Mouse (Mus musculus): ENCODE measurements at regions not wholly inside any gene's neighbourhood (a gene's known extent, or its start where the extent isn't known, plus 50 kb on each side); places are given as distances from the start of the nearest gene placed in this dataset.

DNA sequence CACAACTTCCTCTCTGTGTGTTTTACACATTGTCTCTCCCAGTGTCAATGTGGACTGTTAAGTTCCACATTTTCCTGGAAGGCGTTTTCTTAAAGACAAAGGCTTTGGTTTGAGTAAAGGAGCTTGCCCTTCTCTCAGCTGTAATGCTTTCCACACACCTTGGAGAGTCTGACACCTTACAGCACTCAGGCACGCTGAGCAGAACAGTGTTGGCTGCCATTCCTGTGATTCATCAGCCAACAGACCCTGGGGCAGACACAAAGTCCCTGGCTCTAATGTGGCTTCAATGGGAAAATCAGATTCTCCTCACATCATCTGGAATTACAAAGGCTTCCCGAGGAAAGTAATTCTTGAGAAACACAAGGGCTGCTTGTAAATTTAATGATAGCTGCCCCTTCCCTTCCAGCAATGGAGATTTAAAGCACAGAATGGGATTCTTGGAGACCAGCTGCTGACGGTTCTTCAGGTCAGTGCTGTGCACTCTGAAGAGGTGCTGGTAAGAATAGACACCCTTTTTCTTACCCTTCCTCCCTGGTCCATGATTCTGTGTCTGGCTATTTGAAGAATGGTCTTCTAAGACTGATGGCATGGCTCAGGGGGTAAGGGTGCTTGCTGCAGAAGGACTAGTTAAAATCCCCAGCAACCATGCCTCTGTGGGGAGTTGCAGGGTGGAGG lies 468.4 kb upstream of the Nr2f2 start:
- DNase-seq: no peak

DNA sequence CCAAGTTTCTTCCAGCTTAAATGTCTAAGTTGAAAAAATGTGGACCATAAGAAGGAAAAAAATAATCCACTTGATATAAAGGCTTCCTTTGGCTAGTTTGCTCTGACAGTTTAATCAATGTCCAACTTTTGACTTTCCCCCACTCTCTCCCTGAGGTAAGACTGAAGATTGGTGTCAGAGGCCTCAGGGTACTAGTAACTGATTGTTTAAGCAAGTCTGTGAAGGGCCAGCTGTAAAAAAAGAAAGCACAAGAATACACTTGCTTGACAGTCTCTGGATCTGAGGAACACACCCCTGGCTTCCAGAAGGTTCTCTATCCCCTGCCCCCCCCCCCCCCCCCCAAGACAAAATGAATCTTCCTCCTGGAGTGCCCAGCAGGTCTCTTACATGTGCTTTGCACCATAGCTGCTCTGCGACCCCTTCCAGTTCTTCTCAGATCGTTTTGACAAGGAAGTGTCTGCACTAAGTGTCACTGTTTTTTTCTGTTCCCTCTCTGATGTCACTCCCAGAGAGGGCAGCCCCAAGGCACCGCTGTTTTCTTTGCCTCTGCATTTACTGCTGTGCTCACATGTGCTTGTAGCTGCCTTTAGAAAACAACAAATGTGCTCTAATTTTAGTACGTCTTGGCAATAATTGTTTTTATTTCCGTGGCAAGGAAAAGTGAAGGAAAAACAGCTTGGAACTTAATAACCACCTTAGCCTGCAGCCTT lies 462.1 kb upstream of the Nr2f2 start:
- peak; percentile 33 for DNase-seq

DNA sequence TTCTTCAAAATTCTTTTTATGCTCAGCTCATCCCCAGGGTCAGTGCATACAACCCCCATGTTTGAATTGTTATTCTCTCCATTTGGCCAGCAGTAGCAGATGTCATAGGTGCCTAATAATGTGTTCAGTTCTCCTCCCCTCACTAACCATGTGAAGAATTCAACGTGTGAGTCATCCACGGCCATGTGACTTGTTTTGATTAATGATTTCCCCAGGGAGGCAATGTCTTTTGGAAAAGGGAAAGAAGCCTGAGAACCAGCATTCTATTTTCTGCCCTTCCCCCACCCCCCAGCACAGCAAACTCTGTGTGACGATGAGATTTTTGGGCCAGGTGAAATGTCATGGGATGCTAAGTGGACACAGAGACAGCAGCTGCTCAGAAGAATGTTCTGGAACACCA lies 459.5 kb upstream of the Nr2f2 start:
- DNase-seq: peak; percentile 41

DNA sequence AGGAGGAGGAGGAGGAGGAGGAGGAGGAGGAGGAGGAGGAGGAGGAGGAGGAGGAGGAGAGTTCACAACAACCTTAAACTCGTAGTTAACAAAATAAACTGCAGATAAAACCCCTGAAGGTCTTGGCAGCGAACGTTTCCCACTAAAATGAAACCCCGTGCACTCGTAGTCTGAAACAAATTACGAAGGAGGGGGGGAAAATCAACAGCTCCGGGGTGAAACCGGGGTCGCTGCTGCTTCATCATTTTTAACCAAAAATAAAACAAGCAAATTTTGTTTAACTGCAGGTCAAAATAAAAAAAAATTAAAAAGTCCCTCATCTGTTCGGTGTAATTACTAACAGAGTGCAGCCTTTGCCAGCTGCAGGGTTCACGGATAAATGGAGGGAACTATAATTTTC lies 456.5 kb upstream of the Nr2f2 start:
- DNase-seq: peak; percentile 75

DNA sequence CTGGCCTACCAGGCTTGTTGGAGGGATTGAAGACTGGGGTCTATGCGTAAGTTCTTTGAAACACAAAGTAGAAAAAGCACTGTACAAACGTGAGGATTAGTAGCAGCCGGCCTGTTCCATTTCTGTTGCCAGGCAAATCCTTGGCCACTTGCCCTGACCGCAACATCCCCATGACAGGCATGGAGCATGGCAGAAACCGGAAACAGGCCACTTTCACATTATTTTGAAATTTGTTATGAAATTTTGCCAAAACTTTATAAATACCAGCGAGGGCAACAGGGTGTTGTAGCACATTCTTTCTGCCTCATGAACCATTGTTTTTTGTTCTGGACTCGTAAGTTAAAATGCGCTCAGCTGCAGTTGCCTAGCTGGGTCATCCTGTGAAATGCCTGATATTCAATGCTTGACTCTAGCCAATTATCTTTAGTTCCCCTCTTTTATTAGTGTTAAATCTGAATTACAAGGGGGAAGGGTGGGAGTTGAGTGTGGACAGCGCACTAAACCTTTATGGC lies 455.8 kb upstream of the Nr2f2 start:
- peak; percentile 88 for DNase-seq

DNA sequence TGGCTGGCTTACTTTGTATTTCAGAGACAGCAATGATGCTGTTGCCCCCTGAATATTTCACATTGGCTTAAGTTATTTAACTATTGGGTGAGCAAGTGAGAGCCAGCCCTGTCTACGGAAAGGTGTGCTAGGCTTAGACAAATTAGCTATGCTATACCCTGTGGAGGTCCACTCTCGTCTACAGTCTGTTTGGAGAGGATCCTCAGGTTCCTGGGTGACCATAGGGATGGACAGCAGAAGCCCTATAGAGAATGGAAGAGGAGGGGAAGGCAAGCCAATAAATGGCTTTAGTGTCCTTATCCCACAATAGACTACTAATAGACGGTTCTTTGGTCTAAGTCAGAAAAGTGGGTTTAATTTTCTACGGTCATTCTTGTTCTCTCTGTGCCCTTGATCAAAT lies 455.3 kb upstream of the Nr2f2 start:
- no peak for DNase-seq

DNA sequence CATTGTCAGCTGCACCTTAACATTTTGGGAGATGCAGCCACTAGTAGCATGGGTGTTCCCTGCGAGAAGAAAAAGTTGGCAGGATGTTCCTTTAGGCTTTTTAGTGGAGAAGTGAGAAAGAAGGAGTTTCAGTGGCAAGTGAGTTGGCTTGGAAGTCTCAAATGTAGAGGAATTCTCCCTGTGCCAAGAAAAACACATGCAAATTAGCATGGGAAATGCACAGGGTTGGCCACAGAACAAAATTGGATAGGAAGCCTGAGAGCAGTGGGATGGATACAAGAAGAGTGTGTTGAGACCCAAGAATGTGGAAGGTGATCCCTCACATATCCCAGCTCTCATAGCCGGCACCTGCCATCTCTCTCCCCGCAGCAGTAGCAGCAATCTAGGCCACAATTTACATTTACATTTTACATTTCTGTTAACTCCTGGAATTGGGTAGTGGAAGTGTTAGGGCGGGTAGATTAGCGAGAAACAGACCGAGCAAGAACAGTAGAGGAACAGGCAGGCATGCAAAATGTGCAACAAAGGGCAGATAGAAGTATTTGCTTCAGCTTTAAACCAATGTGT lies 450.9 kb upstream of the Nr2f2 start:
- DNase-seq: peak; percentile 29

DNA sequence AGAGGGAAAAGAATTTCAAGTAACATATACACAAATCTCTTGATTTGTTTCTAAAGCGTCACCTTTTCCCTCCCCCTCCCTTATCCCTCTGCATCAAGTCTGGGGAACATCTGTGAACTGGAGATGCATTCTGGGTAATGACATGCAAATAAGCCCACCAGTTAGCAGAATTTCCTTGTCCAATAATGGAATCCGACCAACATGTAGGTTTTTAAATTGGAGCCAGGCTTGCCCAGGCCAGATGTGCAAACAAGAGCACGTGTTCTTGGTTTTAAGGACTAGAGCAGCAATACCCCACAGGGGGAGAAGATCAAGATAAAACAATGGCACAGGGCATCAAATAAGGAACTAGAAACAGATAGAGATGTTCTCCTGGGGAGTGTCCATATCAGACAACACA lies 447.9 kb upstream of the Nr2f2 start:
- no peak for DNase-seq

DNA sequence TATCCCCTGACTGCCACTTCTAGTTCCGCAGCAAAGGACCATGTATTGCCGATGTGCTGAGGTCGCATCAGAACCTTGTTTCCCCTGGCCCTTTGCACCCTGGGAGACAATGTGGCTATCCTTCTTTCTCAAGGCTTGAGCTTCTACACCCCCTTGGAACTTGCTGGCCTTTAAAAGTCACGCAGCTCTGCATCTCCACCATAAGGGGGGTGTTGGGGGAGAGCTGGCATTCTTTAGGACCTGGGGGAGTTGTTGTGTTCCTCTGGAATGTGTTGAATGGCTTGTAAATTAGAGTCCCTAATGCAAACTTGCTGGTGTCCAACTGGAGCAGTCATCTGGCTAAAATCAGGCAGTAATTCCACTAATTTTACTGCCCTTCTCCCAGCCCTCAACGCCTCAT lies 446.6 kb upstream of the Nr2f2 start:
- peak; percentile 54 for DNase-seq

DNA sequence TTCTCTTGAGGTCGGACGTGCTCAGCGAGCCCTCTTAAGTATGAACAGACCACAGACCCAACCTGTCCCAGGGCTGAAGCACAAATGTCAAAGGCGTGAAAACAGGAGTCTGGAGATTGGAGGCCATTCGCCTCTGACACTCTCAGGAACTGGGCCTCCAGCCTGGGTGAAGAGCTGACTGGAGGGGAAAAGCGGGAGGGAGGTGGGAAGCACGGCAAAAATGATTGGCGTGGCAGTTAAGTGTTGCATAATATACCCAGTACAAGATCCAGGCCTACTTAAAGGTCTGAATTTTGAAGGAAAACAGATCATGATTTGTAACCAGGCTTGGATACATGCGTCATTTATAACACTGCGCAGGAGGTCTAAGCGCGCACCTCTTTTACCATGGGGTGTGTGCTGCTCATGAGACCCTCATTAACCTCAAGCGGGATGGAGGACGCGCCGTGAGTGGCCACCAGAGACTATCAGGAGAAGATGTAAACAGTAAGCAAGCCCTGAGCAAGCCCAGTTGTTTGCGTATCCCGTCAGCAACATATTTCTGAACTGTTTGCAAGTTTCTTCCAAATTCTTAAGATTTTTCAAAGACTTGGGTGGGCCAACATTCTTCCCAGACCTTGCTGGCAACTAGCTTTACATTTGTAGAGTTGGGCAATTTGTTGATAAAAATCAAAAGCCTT lies 444.0 kb upstream of the Nr2f2 start:
- DNase-seq: no peak

DNA sequence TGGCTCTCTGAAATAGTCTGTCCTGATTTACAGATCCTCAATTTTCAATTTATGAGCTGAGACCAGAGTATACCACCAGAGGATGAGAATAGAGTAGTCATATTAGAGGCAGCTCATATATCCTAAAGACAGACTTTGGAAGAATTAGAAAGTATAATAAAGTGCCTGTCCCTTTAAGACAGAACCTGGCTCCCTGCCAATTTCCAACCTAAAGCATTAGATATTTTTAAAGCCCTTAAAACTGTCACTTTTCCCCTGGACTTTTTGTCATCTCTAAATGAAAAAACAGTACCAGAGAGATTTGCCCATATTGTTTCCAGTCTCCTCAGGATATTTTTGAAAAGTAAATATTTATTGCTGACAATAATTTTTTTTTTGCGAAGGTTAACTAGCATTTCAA lies 437.7 kb upstream of the Nr2f2 start:
- DNase-seq: no peak

DNA sequence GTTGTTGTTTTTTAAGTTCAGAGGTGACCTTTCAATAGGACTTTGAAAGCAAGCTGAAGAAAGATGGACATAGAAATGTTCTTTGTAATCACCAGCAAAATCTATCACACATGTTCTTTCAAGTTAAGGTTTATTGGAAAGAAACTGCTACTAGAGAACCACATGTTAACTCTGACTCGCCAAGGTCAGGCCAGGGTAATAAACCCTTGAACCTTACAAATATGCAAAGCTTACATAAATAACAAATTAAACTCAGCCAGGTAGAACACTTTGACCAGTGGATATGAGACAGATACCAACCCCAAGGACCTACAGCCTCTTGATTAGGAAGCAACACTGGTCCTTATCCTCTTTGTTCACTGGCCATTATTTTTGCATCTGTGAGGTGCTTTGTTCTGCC lies 433.4 kb upstream of the Nr2f2 start:
- DNase-seq: peak; percentile 39

DNA sequence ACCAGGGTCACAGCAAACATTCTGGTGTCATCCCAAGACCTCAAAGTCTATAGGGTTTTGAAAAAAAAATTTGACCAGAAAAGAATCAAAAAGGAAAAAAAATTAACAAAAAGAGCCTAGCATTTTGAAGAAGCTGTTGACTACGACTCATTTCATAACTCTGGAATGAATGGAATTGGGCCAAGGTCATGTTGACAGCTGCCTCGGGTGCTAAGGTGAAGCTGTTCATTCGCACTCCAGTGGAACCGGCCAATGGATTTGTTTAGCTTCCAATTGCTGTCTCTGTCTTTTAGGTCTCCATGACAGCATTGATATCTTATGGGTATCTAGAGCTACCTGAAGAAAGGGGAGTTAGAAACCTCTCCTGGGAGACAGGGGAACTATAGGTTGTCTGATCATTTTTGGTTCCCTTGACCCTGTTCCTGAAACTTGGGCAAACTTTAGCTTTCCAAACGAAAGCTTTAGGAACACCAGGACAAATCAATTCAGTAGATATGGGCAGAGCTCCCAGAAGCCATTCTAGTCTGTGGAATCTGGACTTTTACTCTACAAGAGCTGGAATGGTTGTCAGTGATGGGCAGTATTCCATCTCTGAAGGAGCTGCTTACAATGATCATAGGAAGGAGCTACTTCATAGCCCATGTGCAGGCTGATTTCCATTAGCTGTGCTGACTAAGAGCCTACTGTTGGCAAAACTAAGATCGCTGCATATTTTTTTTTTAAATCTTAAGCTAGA lies 432.7 kb upstream of the Nr2f2 start:
- DNase-seq: peak; percentile 44

DNA sequence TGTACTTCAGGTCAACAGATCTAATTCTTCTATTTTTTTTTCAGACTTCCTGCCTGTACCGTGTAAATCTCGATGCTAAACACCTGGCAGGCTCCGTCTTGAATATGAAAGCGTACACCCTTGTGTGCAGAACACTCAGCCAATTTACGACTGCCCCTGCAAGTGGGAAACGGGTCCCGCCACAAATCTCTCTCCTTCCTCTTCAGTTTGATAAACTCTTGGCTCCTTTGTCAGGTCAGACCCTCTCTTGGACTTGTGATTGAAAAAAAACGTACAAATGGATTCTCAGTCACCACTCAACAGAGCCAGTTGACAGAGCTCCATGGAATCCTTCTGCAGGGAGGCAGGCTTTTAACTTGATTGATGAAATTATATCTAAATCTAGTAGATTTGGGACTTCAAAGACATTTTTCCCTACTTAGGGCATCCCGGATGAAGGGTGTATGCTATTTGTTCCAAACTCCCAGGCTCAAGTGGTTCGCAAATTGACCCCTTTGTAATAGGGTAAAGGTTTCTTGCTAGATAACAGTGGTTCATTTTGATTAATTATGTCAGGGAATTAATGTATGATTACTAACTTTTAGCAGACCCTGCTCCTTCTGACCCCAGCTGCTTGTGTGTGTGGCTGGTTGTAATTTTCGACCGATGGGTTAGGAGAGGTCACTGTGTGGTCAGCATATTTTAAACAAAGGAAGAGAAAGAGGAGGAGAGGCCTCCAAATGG lies 429.7 kb upstream of the Nr2f2 start:
- peak; percentile 69 for DNase-seq

DNA sequence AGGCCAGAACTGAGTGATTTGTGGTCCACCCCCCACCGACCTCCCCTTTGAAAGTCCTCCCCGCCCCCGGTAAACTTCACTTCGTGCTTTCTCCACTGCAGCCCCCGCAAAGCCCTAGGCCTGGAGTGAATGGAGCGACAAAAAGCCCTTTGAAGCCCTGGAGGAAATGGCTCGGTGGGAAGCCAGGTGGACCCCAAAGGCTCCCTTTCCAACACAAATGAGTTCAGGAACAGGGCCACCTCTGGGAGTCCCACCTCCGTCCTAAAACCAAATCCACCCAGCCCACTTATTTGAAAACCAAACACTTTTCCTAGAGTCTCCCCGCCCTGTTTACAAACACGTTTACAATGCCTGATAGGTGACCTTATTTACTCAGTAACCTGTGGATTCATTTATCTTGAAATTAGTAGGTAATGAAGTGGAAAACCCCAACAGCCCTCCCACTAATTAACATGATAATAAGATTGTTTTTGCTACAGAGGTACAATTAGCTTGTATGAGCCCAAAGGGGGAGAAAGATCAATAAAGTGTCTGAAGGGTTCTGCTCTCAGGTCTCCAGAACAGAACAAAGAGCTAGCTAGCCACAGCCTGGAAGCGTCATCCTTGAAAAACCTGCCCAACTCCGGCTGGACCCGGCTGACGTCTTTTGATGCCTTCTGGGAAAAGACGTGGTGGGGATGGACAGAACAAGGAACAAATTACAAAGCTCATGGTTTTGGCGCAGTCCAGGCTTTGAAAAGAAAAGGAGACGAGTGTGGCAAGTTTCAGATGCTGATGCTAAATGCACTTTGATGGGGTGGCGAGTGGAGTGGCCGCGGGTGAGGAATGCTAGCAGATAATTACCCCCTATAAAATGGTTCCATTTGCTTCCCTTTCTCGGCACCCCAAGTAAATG lies 422.6 kb upstream of the Nr2f2 start:
- no peak for DNase-seq

DNA sequence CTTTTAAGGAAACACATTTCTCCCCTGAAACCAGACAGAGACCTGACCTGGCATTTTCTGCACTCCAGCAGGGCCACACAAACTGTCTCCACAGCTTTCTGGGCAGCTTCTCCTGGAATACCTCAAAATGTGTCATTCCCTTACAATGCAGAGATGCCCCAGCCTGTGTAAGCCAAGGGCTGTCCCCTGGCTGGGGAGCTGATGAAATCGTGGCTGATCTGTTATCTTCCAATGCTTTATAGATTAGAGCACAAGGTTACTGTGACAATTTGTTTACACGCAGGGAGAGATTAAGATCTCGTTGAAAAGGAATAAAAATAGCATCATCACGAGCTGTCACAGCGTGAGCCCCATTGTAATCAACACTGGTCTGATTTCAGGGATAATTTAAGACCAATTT lies 421.4 kb upstream of the Nr2f2 start:
- no peak for DNase-seq

DNA sequence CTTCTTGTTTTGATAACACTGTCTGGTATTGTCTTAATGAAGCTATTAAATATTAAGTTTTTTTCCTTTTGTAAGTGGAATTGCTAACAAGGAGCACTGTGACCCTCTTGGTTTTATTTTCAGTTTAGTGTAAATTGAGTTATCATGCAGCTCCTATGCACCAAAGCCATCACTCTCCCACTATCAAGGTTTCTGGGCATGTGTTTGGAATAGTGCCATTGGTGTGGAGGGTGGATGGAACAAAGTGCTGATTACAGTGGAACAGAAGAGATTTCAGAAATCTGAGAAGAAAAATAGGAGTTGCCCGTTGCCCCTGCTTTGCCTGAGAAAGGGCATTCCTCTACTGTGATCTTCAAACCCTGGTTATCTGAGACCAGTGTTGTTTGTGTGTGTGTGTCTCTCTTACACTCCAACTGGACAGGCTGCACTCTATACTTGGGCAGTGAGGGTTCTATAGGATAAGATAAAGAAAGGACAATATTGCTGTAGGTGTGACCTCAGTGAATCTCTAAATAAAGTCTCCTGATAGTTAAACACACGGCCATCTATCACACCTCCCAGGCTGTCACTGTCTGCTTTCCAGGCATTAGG lies 414.3 kb upstream of the Nr2f2 start:
- DNase-seq: no peak

DNA sequence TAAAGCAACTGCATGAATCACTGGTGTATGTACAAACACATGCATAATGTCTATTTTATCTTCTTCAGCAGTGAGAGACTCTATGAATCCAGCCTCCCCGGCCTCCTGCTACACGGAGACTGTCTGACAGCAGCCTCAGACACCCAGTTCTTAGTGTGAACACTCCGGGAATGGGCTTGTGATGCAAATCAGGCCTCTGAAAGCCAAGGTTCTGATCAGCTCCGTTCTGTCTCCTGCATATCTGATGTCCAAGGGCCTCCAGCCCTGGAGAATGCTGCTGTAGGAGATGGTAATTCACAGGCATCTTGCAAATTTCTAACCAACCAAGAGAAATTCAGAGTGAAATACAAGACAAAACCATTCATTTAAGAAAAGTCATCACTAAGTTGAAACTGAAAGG lies 411.2 kb upstream of the Nr2f2 start:
- no peak for DNase-seq

DNA sequence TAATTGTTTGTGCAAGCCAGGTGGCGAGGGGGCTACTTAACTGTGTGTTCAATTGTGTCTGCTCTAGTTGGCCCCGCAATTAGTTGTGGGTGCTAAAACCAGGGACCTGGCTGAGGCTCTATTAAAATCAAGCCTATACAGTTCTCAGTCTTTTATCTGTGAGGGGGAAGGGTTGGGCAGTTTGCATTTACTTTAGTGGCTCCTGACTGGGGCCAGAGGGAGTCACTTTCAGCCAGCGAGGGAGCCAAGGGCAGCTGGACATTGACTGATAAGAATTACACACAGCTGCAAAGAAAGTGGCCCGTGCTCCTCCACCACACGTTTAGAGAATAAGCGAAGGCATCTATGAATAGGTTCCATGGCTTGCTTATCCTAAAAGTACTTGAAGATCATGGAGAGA lies 403.1 kb upstream of the Nr2f2 start:
- DNase-seq: no peak

DNA sequence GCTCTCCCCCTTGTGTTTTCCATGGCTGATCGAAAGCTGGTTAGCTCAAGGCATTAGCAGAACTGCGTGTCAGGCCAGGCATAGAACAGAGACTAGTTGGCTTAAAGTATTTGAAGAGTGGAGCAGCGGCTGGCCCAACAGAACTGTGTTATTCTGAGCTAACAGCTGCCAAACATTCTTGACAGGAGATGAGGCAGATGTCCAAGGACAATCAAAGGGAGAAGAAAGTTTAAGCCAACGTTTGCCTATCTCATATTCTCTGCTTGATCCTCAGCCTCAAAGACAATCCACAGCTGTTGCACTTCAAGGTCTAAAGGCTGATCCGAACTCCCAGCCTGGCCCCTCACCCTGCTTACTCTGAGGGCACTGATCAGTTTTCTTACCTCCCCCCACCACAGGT lies 401.2 kb upstream of the Nr2f2 start:
- peak; percentile 20 for DNase-seq

DNA sequence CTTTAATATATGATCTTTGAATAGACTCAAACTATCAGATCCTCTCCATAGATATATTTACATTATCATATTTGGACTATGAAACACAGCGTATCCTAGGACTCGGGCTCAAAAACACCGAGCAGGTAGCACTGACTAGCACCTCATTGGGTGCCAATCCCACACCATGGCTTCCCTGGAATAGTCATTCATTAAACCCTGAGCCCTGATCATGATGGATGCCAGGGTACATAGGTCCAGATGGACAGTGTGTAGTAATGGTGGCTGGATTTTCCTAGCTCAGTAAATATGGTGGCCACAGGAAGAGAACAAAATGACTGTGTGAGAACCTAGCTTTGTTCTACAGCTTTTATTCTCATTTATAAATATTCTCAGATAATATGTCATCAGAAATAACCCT lies 390.1 kb upstream of the Nr2f2 start:
- DNase-seq: no peak
